In genomic region chr3:9570782-9571181, GRCm38 (mm10) we compare ENCODE assay signal across 26 mouse cellular contexts.
"Had no signal": no experiment of that assay in that cellular context is flagged by ENCODE, and none has a peak within 500 bp of the region (broad histone marks: within the 10 kb centered on the region; RNA-seq: fewer than 3 reads in every experiment).

No protein-coding gene starts in this region.

- H3K27me3 ChIP-seq: hindbrain, embryonic 12.5 days; intestine, embryonic 15.5 days; limb, embryonic 12.5 days had no signal

- H3K27ac ChIP-seq: gastrocnemius, adult 2 months; heart, adult 2 months; hindbrain, embryonic 10.5 days; hindbrain, embryonic 12.5 days; hindbrain, embryonic 14.5 days; intestine, embryonic 15.5 days; layer of hippocampus, adult 2 months; left cerebral cortex, adult 2 months; limb, embryonic 10.5 days; limb, embryonic 12.5 days; liver, embryonic 14.5 days had no signal

- H3K9ac ChIP-seq: hindbrain, embryonic 12.5 days; hindbrain, embryonic 14.5 days; intestine, embryonic 15.5 days; limb, embryonic 12.5 days; liver, embryonic 14.5 days had no signal

- H3K9me3 ChIP-seq: hindbrain, embryonic 12.5 days; intestine, embryonic 15.5 days; limb, embryonic 10.5 days; limb, embryonic 12.5 days had no signal

- DNase-seq: gastrocnemius, adult 2 months; gastrocnemius, postnatal 10 days; gastrocnemius, postnatal 25 days; heart, adult 11 months; heart, adult 2 months; heart, postnatal 10 days; heart, postnatal 4 days; kidney, adult 18-20 months; kidney, adult 8-10 months; kidney, postnatal 10 days; kidney, postnatal 25 days; kidney, postnatal 4 days; liver had no signal

- H3K4me2 ChIP-seq: heart, embryonic 11.5 days; hindbrain, embryonic 12.5 days; hindbrain, embryonic 14.5 days; intestine, embryonic 15.5 days; limb, embryonic 12.5 days had no signal

- H3K36me3 ChIP-seq: hindbrain, embryonic 10.5 days; hindbrain, embryonic 12.5 days; intestine, embryonic 15.5 days; limb, embryonic 10.5 days; limb, embryonic 12.5 days had no signal

- ATAC-seq: hindbrain, embryonic 16.5 days; inflammation-experienced regulatory T-cells, adult 6 months; intestine, embryonic 15.5 days; intestine, postnatal 0 days had no signal

- H3K4me3 ChIP-seq: gastrocnemius, adult 2 months; heart, adult 2 months; hindbrain, embryonic 10.5 days; hindbrain, embryonic 12.5 days; intestine, embryonic 15.5 days; layer of hippocampus, adult 2 months; left cerebral cortex, adult 2 months; limb, embryonic 10.5 days; limb, embryonic 12.5 days had no signal
